Mouse (Mus musculus) erythroblast, embryonic 14.5 days (primary cell): ENCODE data around the gene Gemin6. TPM values are rescaled to one million over a fixed set of nuclear protein-coding genes. Genes with fewer than 3 reads are reported as not detected.

Source experiments
- H3K27me3 ChIP-seq: 2 replicates; pipeline ENCODE4 v1.6.1; 2012; ENCODE audit warnings: inconsistent platforms; ENCODE audit not compliant: control insufficient read depth
- H3K36me3 ChIP-seq: 2 replicates; pipeline ENCODE4 v1.6.1; 2012; ENCODE audit warnings: mild to moderate bottlenecking, inconsistent platforms; ENCODE audit not compliant: control insufficient read depth
- H3K4me1 ChIP-seq: 2 replicates; pipeline ENCODE4 v1.6.1; 2012; ENCODE audit warnings: inconsistent platforms; ENCODE audit not compliant: control insufficient read depth
- H3K4me3 ChIP-seq: replicated peaks from 2 replicates; pipeline ENCODE3; 2012; ENCODE audit warnings: moderate library complexity, mild to moderate bottlenecking, inconsistent platforms
- H3K9me3 ChIP-seq: 2 replicates; pipeline ENCODE4 v1.6.1; 2012; ENCODE audit warnings: low read length, inconsistent platforms, mixed read lengths; ENCODE audit not compliant: control insufficient read depth
- GATA1 ChIP-seq: IDR thresholded peaks from 2 replicates; pipeline ENCODE4 v1.6.1; 2012; ENCODE audit warnings: low read length, inconsistent platforms, mixed read lengths
- TAL1 ChIP-seq: IDR thresholded peaks from 3 replicates; pipeline ENCODE4 v1.6.1; 2012; ENCODE audit warnings: low read length, inconsistent platforms, mixed read lengths
- polyA plus RNA-seq: library from polyadenylated mRNA; stranded (reverse); fragments of >175 nt; gene quantifications from 2 replicates; pipeline ENCODE4 v1.2.3, GENCODE M21; 2012

Gene Gemin6
- polyA plus RNA-seq, 1 experiment: not detected

DNA sequence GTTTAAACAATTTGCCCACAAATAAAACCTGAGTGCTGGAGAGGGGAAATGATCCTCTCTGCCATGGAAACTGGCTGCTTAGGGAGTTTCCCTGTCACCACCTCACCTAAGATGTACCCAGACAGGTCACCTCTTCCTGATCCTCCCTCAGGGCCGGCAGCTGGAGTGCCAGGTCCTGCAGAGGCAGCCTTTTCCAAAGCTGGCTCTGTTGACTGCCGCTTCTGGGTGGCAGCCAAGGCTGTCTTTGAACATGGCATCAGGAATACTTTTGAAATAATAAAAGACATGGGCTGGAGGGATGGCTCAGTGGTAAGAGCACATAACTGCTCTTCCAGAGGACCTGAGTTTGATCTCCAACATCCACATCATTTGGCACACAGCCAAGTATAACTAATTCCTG, 5.2 kb downstream of the Gemin6 start:
- TF ChIP-seq TAL1 (no peak), GATA1 (no peak)

DNA sequence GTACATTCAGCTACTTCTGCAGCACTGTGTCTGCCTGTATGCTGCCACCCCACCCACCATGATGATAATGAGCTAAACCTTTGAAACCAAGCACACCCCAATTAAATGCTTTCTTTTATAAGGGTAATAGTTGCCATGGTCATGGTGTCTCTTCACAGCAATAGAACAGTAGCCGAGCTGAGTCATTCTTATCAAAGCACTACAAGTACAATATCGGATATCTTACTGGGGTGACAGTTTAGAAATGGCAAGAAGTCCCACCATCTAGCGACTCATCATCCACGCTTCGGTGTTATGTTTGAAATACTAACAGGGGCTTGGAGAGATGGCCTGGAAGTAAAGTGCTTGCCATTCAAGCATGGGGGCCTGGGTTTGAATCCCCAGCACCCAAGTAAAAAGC, 9.6 kb downstream of the Gemin6 start:
- H3K4me1 ChIP-seq: peaks cover 27% of the 10 kb centered on the region
- H3K9me3 ChIP-seq: no peaks in the 10 kb centered on the region
- H3K27me3 ChIP-seq: no peaks in the 10 kb centered on the region
- TF ChIP-seq TAL1: no peak
- no peak for TF ChIP-seq GATA1
- peaks cover 17% of the 10 kb centered on the region for H3K36me3 ChIP-seq
- no peak overlapping the region for H3K4me3 ChIP-seq

More for the DNA sequence above, 5.2 kb downstream of the Gemin6 start:
- H3K4me1 ChIP-seq: peaks cover 32% of the 10 kb centered on the region
- no peaks in the 10 kb centered on the region for H3K9me3 ChIP-seq
- no peak overlapping the region for H3K4me3 ChIP-seq
- H3K36me3 ChIP-seq: peaks cover 22% of the 10 kb centered on the region
- no peaks in the 10 kb centered on the region for H3K27me3 ChIP-seq

DNA sequence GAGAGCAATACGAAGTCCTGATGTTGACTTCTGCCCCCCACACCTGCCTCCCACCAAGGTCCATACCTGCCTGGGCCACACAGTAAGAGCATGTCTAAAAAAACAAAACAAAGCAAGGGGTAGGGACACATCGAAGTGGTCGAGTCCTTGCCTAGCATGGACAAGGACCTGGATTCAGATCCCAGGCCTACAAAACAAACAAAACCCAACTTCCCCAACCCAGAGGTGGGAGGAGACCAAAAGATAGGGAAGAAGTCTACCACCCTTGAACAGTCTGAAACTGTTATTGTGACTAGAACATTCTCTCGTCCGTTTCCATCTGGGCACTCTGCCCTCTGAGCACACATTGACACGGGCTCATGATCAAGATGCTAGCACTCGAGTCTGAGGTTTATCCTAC, 10.1 kb downstream of the Gemin6 start:
- Histone ChIP-seq H3K27me3 (no peaks in the 10 kb centered on the region), H3K4me1 (peaks cover 27% of the 10 kb centered on the region), H3K4me3 (no peak overlapping the region), H3K9me3 (no peaks in the 10 kb centered on the region), H3K36me3 (peaks cover 15% of the 10 kb centered on the region)
- TF ChIP-seq TAL1 (no peak), GATA1 (no peak)

DNA sequence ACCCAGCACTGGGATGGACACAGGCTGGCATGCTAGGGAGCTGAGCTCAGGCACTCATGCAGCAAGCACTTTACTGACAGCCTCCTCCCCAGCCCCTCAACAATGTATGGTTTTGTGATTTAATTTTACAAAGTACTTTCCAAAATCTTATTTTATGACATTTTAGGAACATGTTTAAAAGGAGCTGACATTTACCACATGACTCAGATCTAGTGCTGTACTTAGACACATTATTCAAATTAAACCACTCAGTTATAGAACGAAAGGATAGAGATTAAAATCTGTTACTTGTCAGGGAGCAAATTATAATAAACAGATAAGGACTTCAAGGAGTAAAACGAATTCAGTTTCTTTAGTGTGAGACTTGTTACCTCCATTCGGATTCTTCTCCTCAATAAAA, 11.2 kb downstream of the Gemin6 start:
- Histone ChIP-seq H3K4me3 (no peak overlapping the region), H3K27me3 (no peaks in the 10 kb centered on the region), H3K9me3 (no peaks in the 10 kb centered on the region), H3K36me3 (peaks cover 16% of the 10 kb centered on the region), H3K4me1 (peaks cover 27% of the 10 kb centered on the region)
- TF ChIP-seq GATA1: no peak
- TF ChIP-seq TAL1: no peak

DNA sequence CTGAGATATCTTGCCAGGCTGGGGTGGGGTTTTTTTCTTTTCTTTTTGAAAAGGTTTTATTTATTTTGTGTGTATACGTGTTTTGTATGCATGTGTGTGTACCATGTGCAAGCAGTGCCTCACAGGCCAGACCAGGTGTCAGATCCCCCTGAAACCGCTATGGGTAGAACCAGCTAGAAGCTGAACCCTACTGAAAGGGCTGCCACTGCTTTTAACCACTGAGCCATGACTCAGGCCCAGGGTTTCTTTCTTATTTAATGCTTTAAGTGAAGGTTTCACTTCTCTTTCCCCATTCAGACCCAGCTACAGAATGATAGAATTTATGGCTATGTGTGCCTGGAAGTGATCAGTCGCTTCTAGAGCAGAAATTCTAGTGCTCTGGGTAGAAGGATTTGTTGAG, 12.6 kb downstream of the Gemin6 start:
- H3K9me3 ChIP-seq: no peaks in the 10 kb centered on the region
- TF ChIP-seq GATA1 (no peak), TAL1 (no peak)
- peaks cover 18% of the 10 kb centered on the region for H3K4me1 ChIP-seq
- H3K4me3 ChIP-seq: no peak overlapping the region
- no peaks in the 10 kb centered on the region for H3K27me3 ChIP-seq
- peaks cover 19% of the 10 kb centered on the region for H3K36me3 ChIP-seq

DNA sequence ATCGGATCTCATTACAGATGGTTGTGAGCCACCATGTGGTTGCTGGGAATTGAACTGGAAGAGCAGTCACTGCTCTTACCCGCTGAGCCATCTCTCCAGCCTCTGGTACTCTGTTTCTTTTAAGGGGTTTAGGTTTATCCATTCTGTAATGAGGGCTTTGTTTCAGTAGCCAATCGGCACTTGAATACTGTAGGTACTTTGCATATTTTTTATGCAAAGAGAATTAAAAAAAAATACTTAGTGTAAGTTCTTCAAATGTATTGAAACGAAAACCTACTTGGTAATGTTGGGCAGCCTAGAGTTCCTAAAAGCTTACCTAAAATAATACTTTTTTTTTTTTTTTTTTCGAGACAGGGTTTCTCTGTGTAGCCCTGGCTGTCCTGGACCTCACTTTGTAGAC, 13.2 kb downstream of the Gemin6 start:
- TF ChIP-seq TAL1 (no peak), GATA1 (no peak)
- no peak overlapping the region for H3K4me3 ChIP-seq
- H3K36me3 ChIP-seq: peaks cover 22% of the 10 kb centered on the region
- no peaks in the 10 kb centered on the region for H3K9me3 ChIP-seq
- H3K27me3 ChIP-seq: no peaks in the 10 kb centered on the region
- peaks cover 14% of the 10 kb centered on the region for H3K4me1 ChIP-seq

DNA sequence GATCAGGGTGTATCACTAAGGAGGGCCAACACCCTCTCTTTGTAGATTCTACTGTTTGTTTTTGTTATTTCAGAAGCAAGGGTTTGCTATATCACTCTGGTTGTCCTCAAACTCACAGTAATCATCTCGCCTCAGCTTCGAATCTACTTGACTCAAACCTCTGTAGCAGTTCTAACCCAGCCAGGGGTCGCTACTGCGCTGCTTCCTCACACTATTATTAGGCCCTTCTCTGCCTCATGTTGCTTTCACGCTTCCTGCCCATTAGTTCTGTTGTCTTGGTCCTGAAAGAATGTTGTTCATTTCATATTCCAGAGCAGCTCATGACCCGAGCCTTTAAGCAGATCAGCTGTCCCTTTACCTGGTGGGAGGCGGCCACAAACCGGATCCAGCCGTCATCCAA, 17.4 kb downstream of the Gemin6 start:
- Histone ChIP-seq H3K27me3 (no peaks in the 10 kb centered on the region), H3K36me3 (peaks cover 47% of the 10 kb centered on the region), H3K9me3 (no peaks in the 10 kb centered on the region), H3K4me3 (no peak overlapping the region), H3K4me1 (peaks cover 4% of the 10 kb centered on the region; the same call in 1 of the 2 replicates)
- TF ChIP-seq GATA1 (no peak), TAL1 (no peak)

DNA sequence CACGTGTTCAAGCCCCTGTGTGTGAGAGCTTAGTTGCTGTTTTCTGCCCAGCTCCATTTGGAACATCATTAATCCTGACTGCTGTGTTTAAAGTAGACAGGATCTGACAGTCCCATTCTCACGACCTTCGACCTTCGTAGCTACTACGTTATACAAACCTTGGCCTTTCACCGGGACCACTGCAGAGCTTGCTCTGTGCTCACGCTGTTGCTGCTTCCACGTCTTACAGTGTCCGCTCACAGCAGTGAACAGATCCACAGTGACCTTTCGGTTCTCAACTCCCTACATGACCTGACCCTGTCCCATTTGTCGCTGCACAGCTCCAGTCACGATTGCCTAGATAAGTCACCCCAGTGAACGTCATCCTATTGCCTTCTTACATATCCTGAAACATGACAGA, 18.9 kb downstream of the Gemin6 start:
- peaks cover 51% of the 10 kb centered on the region for H3K36me3 ChIP-seq
- H3K27me3 ChIP-seq: no peaks in the 10 kb centered on the region
- H3K9me3 ChIP-seq: no peaks in the 10 kb centered on the region
- no peak overlapping the region for H3K4me3 ChIP-seq
- TF ChIP-seq TAL1 (no peak), GATA1 (no peak)
- peaks cover 4% of the 10 kb centered on the region; the same call in 1 of the 2 replicates for H3K4me1 ChIP-seq

DNA sequence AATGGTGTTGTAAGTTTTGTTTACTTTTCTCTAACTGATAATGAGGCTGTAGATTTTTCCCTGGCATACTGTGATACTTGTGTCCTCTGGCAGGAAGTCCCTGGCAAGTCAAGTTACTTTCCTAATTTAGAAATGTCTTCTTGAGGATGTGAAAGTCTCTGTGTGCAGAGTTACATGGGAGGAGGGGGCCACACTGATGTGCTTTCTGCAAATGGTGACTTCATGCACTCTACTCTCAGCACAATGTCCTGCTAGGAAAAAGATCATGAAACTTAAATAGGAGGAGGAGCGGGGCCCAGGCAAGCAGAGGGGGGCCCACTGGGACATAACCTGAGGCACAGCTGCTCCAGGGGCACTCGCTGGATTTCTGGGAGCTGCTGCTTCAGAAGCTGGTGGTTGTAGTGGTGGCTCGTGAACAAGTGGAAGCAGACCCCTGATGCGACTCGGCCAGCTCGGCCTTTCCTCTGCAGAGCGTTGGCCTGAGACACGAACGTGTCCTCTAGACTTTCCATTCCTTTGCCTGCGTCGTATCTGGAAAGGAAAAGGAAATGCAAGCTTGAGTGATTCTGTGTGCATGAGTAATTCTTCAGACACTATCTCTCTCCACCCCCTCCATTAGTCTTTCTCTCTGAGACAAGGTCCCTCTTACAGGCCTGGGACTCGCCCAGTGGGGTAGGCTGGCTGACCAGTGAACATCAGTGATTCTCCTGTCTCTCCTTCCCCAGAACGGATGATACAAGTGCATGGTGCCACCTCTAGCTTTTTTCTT, 28.7 kb downstream of the Gemin6 start:
- Histone ChIP-seq H3K36me3 (peaks cover 67% of the 10 kb centered on the region), H3K4me3 (no peak overlapping the region), H3K4me1 (peaks cover 5% of the 10 kb centered on the region), H3K9me3 (no peaks in the 10 kb centered on the region; the same call in 1 of the 2 replicates), H3K27me3 (no peaks in the 10 kb centered on the region)
- TF ChIP-seq TAL1: no peak
- TF ChIP-seq GATA1: no peak
